Comparison of ENCODE assay signal across 24 mouse cellular contexts in genomic region chr9:21837690-21838089, GRCm38 (mm10). TPM values are rescaled to one million over a fixed set of nuclear protein-coding genes. Genes with fewer than 3 reads are reported as not detected.
DNase-seq lines count a peak whose midpoint lies in the region; ATAC-seq and TF ChIP-seq lines count a peak whose summit lies in the region.
"Had no signal": no experiment of that assay in that cellular context is flagged by ENCODE, and none has a peak within 500 bp of the region (broad histone marks: within the 10 kb centered on the region; RNA-seq: fewer than 3 reads in every experiment).

No protein-coding gene starts in this region.

- no peak for ATAC-seq in megakaryocyte, adult 5-6 weeks (ENCODE audit: poor library complexity, severe bottlenecking)
- no peak for ATAC-seq in heart, embryonic 12.5 days (ENCODE audit: insufficient number of reproducible peaks, low FRiP score)
- ATAC-seq: forebrain, embryonic 14.5 days; forebrain, embryonic 16.5 days had no signal

- DNase-seq in ES-E14 (ENCODE audit: low read depth, low spot score) (no peak), MEL (ENCODE audit: low read depth, low spot score) (no peak)
- DNase-seq in spleen, adult 18-20 months: no peak
- DNase-seq: adrenal gland, adult 2 months; adrenal gland, postnatal 10 days; adrenal gland, postnatal 25 days; cerebellum, adult 11-12 months; cerebellum, adult 2 months; cerebellum, adult 9-10 months; cerebellum, postnatal 10 days; cerebellum, postnatal 25 days had no signal

- H3K27me3 ChIP-seq in megakaryocyte, embryonic 14.5 days (replicated peaks): peaks cover 21% of the 10 kb centered on the region
- no peaks in the 10 kb centered on the region for H3K27me3 ChIP-seq in MEL (ENCODE audit: control insufficient read depth in 1 of 2, insufficient read depth in 2 of 2, low read length in 2 of 2)
- H3K27me3 ChIP-seq in heart, embryonic 12.5 days (replicated peaks): no peaks in the 10 kb centered on the region
- H3K27me3 ChIP-seq: embryonic facial prominence, embryonic 12.5 days; forebrain, embryonic 12.5 days had no signal

- no peaks in the 10 kb centered on the region for H3K9me3 ChIP-seq in megakaryocyte, embryonic 14.5 days
- H3K9me3 ChIP-seq in ES-E14 (ENCODE audit: control insufficient read depth, insufficient read depth, low read depth, low read length): no peaks in the 10 kb centered on the region
- H3K9me3 ChIP-seq in MEL (replicated peaks; ENCODE audit: insufficient read depth, low read length): no peaks in the 10 kb centered on the region
- no peaks in the 10 kb centered on the region for H3K9me3 ChIP-seq in heart, embryonic 12.5 days (replicated peaks)
- H3K9me3 ChIP-seq: embryonic facial prominence, embryonic 10.5 days; embryonic facial prominence, embryonic 12.5 days; forebrain, embryonic 10.5 days; forebrain, embryonic 12.5 days; G1E had no signal

- H3K27ac ChIP-seq in ES-E14 (ENCODE audit: insufficient read depth, low read depth, low read length, poor library complexity, severe bottlenecking) (peak overlapping the region; percentile 15; the same call in 1 of the 2 replicates), MEL (ENCODE audit: control insufficient read depth, low read depth, low read length) (no peak overlapping the region)
- H3K27ac ChIP-seq in heart, embryonic 12.5 days (ENCODE audit: poor library complexity, severe bottlenecking): no peak overlapping the region
- H3K27ac ChIP-seq: embryonic facial prominence, embryonic 10.5 days; embryonic facial prominence, embryonic 12.5 days; forebrain, embryonic 10.5 days; forebrain, embryonic 12.5 days had no signal

- TF ChIP-seq RAD21 in MEL (IDR thresholded peaks at IDR 0.05; ENCODE audit: low read depth, low read length): no peak

- H3K4me1 ChIP-seq in megakaryocyte, embryonic 14.5 days: peaks cover 4% of the 10 kb centered on the region; the same call in 1 of the 2 replicates
- peaks cover 3 to 36% of the 10 kb centered on the region in 2 experiments; a peak in 3 of 4 replicates for H3K4me1 ChIP-seq in ES-E14 (ENCODE audit: control insufficient read depth in 2 of 2, insufficient read depth in 2 of 2, low read length in 2 of 2, poor library complexity in 1 of 2)
- no peaks in the 10 kb centered on the region for H3K4me1 ChIP-seq in MEL (ENCODE audit: control insufficient read depth in 1 of 2, insufficient read depth in 2 of 2, low read length in 2 of 2)
- H3K4me1 ChIP-seq in heart, embryonic 12.5 days (replicated peaks): peaks cover 5% of the 10 kb centered on the region
- H3K4me1 ChIP-seq: embryonic facial prominence, embryonic 12.5 days; forebrain, embryonic 10.5 days; forebrain, embryonic 12.5 days had no signal

- H3K4me2 ChIP-seq in heart, embryonic 12.5 days: no peak overlapping the region
- H3K4me2 ChIP-seq: embryonic facial prominence, embryonic 12.5 days; forebrain, embryonic 12.5 days had no signal

- H3K79me2 ChIP-seq in MEL (ENCODE audit: control insufficient read depth, insufficient read depth, low read length, poor library complexity): no peaks in the 10 kb centered on the region

- H3K9ac ChIP-seq in ES-E14 (ENCODE audit: insufficient read depth, low read depth, low read length, poor library complexity, severe bottlenecking) (no peak overlapping the region), MEL (ENCODE audit: control insufficient read depth, low read depth, low read length, poor library complexity, severe bottlenecking) (no peak overlapping the region)
- no peak overlapping the region for H3K9ac ChIP-seq in heart, embryonic 12.5 days
- H3K9ac ChIP-seq: embryonic facial prominence, embryonic 12.5 days; forebrain, embryonic 12.5 days had no signal

- in situ Hi-C loops in ES-E14 (cut with MboI; ENCODE audit: low sequenced_read_pairs in 2 of 2, unreplicated experiment in 2 of 2): no loop called here

- WGBS in heart, embryonic 12.5 days: 95% methylated on average over 2 of the region's 2 CpGs

- TF ChIP-seq POLR2A in MEL (IDR thresholded peaks at IDR 0.05; ENCODE audit: control insufficient read depth in 1 of 2, insufficient read depth in 1 of 2, low read depth in 1 of 2, low read length in 2 of 2, poor library complexity in 1 of 2): no peak

- TF ChIP-seq CTCF in MEL (IDR thresholded peaks at IDR 0.05 in 2 of 3, conservative IDR thresholded peaks at IDR 0.05 in 1 of 3; ENCODE audit: control insufficient read depth in 1 of 3, insufficient read depth in 1 of 3, low read depth in 2 of 3, low read length in 3 of 3, poor library complexity in 1 of 3, severe bottlenecking in 1 of 3): no peak

- H3K4me3 ChIP-seq in megakaryocyte, embryonic 14.5 days (replicated peaks): peak overlapping the region; percentile 5
- H3K4me3 ChIP-seq in ES-E14 (ENCODE audit: insufficient read depth in 1 of 2, low read depth in 1 of 2, low read length in 2 of 2, poor library complexity in 1 of 2, severe bottlenecking in 1 of 2) (no peak overlapping the region), MEL (ENCODE audit: control insufficient read depth in 1 of 2, insufficient read depth in 1 of 2, low read depth in 2 of 2, low read length in 2 of 2) (no peak overlapping the region)
- H3K4me3 ChIP-seq in heart, embryonic 12.5 days: no peak overlapping the region
- H3K4me3 ChIP-seq: embryonic facial prominence, embryonic 10.5 days; embryonic facial prominence, embryonic 12.5 days; erythroblast, embryonic 14.5 days; forebrain, embryonic 10.5 days; forebrain, embryonic 12.5 days had no signal

- TF ChIP-seq EP300 in MEL (IDR thresholded peaks at IDR 0.05; ENCODE audit: low read depth in 1 of 2, low read length in 2 of 2): no peak

- H3K36me3 ChIP-seq in megakaryocyte, embryonic 14.5 days (replicated peaks; ENCODE audit: low read length): no peaks in the 10 kb centered on the region
- H3K36me3 ChIP-seq in ES-E14 (ENCODE audit: control insufficient read depth, insufficient read depth, low read length, poor library complexity, severe bottlenecking) (peaks cover 82% of the 10 kb centered on the region), MEL (ENCODE audit: control insufficient read depth in 1 of 2, insufficient read depth in 2 of 2, low read length in 2 of 2) (no peaks in the 10 kb centered on the region)
- H3K36me3 ChIP-seq in heart, embryonic 12.5 days: peaks cover 82% of the 10 kb centered on the region

TF ChIP-seq in ES-E14, 5 proteins besides CTCF, POLR2A, EP300 and RAD21:
- TF ChIP-seq CHD2 (IDR thresholded peaks at IDR 0.05; ENCODE audit: low read depth, low read length) (no peak), ZNF384 (IDR thresholded peaks at IDR 0.05; ENCODE audit: low read depth, low read length) (no peak), HCFC1 (IDR thresholded peaks at IDR 0.05; ENCODE audit: borderline replicate concordance, insufficient read depth, low read length) (no peak), ZC3H11A (IDR thresholded peaks at IDR 0.05; ENCODE audit: borderline replicate concordance, low read depth, low read length) (no peak)

TF ChIP-seq in MEL, 35 proteins besides CTCF, POLR2A, EP300 and RAD21:
- peak; percentile 84; the same call in 1 of the 2 replicates for TF ChIP-seq POLR2AphosphoS5 (IDR thresholded peaks at IDR 0.05; ENCODE audit: borderline replicate concordance, low read depth, low read length)
- TF ChIP-seq ETS1 (IDR thresholded peaks at IDR 0.05; ENCODE audit: low read depth, low read length): no peak

RNA-seq across cellular contexts. Expression of gene Angptl8, which starts 2.4 kb away (rescaled TPM):
- not detected in 2 replicates for polyA plus RNA-seq in megakaryocyte, embryonic 14.5 days (2012; ENCODE audit: insufficient read depth, low replicate concordance)
- total RNA-seq in megakaryocyte, adult 5-6 weeks (2015): 1.6 and 2.0 TPM in 2 replicates
- total RNA-seq in megakaryocyte, adult 5-6 weeks (2017): 3.3 TPM in 1 of 2 replicates, not detected in the other
- total RNA-seq in ES-E14 (2012; rRNA removed): 0.48 TPM in 1 of 2 replicates, not detected in the other
- total RNA-seq in MEL (2012; rRNA removed): not detected in 2 replicates
- polyA plus RNA-seq in MEL (2012; ENCODE audit: insufficient read depth in 1 of 2, insufficient read length in 2 of 2, low read depth in 1 of 2, low replicate concordance in 2 of 2, missing spikeins in 1 of 2): under 1 TPM in 1 of 2 experiments, not detected in 1; 0.25 TPM
- 1.7 and 1.9 TPM in 2 replicates for polyA plus RNA-seq in heart, embryonic 12.5 days (2016; fragmentation: Nextera tagmentation; extraction: Ambion mirVana)
- total RNA-seq: G1E had no signal
- polyA plus RNA-seq: brain, embryonic 14.5 days; cerebellum, adult 2 months; cortical plate, adult 2 months; forebrain, embryonic 14.5 days; G1E had no signal

RNA-seq across cellular contexts. Expression of gene Dock6, which starts 14.7 kb away (rescaled TPM):
- polyA plus RNA-seq in megakaryocyte, embryonic 14.5 days (2012; ENCODE audit: insufficient read depth, low replicate concordance): 1.1 and 3.0 TPM in 2 replicates
- total RNA-seq in megakaryocyte, adult 5-6 weeks (2015): 2.3 and 2.6 TPM in 2 replicates
- total RNA-seq in megakaryocyte, adult 5-6 weeks (2017): 1.3 and 1.5 TPM in 2 replicates
- total RNA-seq in ES-E14 (2012; rRNA removed) (45.4 and 144 TPM in 2 replicates), MEL (2012; rRNA removed) (3.3 and 5.0 TPM in 2 replicates)
- polyA plus RNA-seq in MEL (2012; ENCODE audit: insufficient read depth in 1 of 2, insufficient read length in 2 of 2, low read depth in 1 of 2, low replicate concordance in 2 of 2, missing spikeins in 1 of 2): 10 to 100 TPM in 1 of 2 experiments, not detected in 1; 21.3 TPM
- 52.3 and 59.0 TPM in 2 replicates for polyA plus RNA-seq in heart, embryonic 12.5 days (2016; fragmentation: Nextera tagmentation; extraction: Ambion mirVana)

RNA-seq across cellular contexts. Expression of gene Kank2, which starts 39.1 kb away (rescaled TPM):
- 0.51 TPM in 1 of 2 replicates, not detected in the other for polyA plus RNA-seq in megakaryocyte, embryonic 14.5 days (2012; ENCODE audit: insufficient read depth, low replicate concordance)
- 0.73 and 1.2 TPM in 2 replicates for total RNA-seq in megakaryocyte, adult 5-6 weeks (2015)
- 0.49 and 1.1 TPM in 2 replicates for total RNA-seq in megakaryocyte, adult 5-6 weeks (2017)
- total RNA-seq in ES-E14 (2012; rRNA removed) (32.6 and 51.6 TPM in 2 replicates), MEL (2012; rRNA removed) (5.9 and 7.6 TPM in 2 replicates)
- polyA plus RNA-seq in MEL (2012; ENCODE audit: insufficient read depth in 1 of 2, insufficient read length in 2 of 2, low read depth in 1 of 2, low replicate concordance in 2 of 2, missing spikeins in 1 of 2): 10 to 100 TPM in 1 of 2 experiments, not detected in 1; 16.3 TPM
- 18.9 and 19.9 TPM in 2 replicates for polyA plus RNA-seq in heart, embryonic 12.5 days (2016; fragmentation: Nextera tagmentation; extraction: Ambion mirVana)
- polyA plus RNA-seq: G1E had no signal
